ENCODE assay signal across 27 mouse cellular contexts in the genomic region with DNA sequence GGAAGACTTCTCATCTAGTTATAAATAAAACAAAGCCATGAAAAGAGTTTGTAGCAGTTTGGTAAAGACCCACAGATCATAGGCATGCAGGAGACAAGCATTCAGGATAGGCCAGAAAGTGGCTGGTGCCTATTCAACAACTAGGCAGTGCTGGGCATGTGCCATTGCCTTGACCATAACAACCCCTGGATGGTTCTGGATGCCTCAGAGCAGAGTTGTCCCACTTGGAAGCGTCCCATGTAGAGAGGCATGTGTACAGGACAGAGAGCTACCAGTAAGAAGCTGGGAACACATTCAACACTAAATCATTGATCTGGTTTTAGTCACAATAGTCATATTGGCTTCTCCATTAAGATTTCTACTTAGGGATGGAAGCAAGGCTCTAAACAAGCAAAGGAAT.
DNase-seq lines count a peak whose midpoint lies in the region; ATAC-seq lines count a peak whose summit lies in the region.
"Had no signal": no experiment of that assay in that cellular context is flagged by ENCODE, and none has a peak within 500 bp of the region (broad histone marks: within the 10 kb centered on the region; RNA-seq: fewer than 3 reads in every experiment).

No protein-coding gene starts in this region.

- H3K9ac ChIP-seq in liver, embryonic 11.5 days (ENCODE audit: low read depth, low read length): no peak overlapping the region
- H3K9ac ChIP-seq: embryonic facial prominence, embryonic 12.5 days; embryonic facial prominence, embryonic 15.5 days; forebrain, postnatal 0 days; heart, embryonic 12.5 days; heart, embryonic 15.5 days; hindbrain, embryonic 14.5 days had no signal

- 79% methylated on average over 1 of the region's 1 CpGs for WGBS in liver, embryonic 11.5 days

- no peaks in the 10 kb centered on the region for H3K36me3 ChIP-seq in liver, embryonic 11.5 days (ENCODE audit: control insufficient read depth, insufficient read depth, low read length)
- H3K36me3 ChIP-seq: embryonic facial prominence, embryonic 12.5 days; embryonic facial prominence, embryonic 15.5 days; G1E; heart, embryonic 12.5 days; heart, embryonic 15.5 days had no signal

- H3K9me3 ChIP-seq in liver, embryonic 11.5 days (ENCODE audit: control insufficient read depth, low read length): no peaks in the 10 kb centered on the region
- H3K9me3 ChIP-seq: embryonic facial prominence, embryonic 12.5 days; embryonic facial prominence, embryonic 15.5 days; heart, embryonic 12.5 days; heart, embryonic 15.5 days had no signal

- H3K27ac ChIP-seq in liver, embryonic 11.5 days (ENCODE audit: low read depth, low read length): no peak overlapping the region
- H3K27ac ChIP-seq: embryonic facial prominence, embryonic 12.5 days; embryonic facial prominence, embryonic 15.5 days; gastrocnemius, adult 2 months; heart, embryonic 15.5 days; hindbrain, embryonic 14.5 days; hindbrain, postnatal 0 days had no signal

- H3K4me1 ChIP-seq in liver, embryonic 11.5 days (replicated peaks; ENCODE audit: control insufficient read depth, insufficient read depth, low read length): no peaks in the 10 kb centered on the region
- H3K4me1 ChIP-seq: heart, embryonic 12.5 days; heart, embryonic 15.5 days had no signal

- H3K27me3 ChIP-seq in liver, embryonic 11.5 days (replicated peaks; ENCODE audit: control insufficient read depth, insufficient read depth, low read length): no peaks in the 10 kb centered on the region
- H3K27me3 ChIP-seq: embryonic facial prominence, embryonic 12.5 days; embryonic facial prominence, embryonic 15.5 days; heart, embryonic 12.5 days; heart, embryonic 15.5 days; Patski had no signal

- peak; percentile 77 for DNase-seq in adrenal gland, adult 2 months
- no peak for DNase-seq in adrenal gland, postnatal 4 days (ENCODE audit: low spot score in 2 of 2)
- DNase-seq in adrenal gland, adult 8-10 months: peak; percentile 60
- peak; percentile 43 for DNase-seq in adrenal gland, postnatal 25 days
- DNase-seq in cerebellum, adult 11 months: no peak
- DNase-seq in liver, embryonic 11.5 days (ENCODE audit: low spot score): no peak
- DNase-seq in testis, postnatal 14 days (ENCODE audit: low spot score): no peak
- DNase-seq: B cell, adult 2 months; cerebellum, adult 2 months; cerebellum, adult 9-11 months; cerebellum, postnatal 25 days; forebrain, postnatal 0 days; gastrocnemius, adult 2 months; gastrocnemius, postnatal 14 days; heart, postnatal 10 days; heart, postnatal 4 days; kidney, adult 2 months had no signal

- no peak overlapping the region for H3K4me2 ChIP-seq in liver, embryonic 11.5 days
- H3K4me2 ChIP-seq: embryonic facial prominence, embryonic 12.5 days; embryonic facial prominence, embryonic 15.5 days; heart, embryonic 12.5 days; heart, embryonic 15.5 days; hindbrain, embryonic 14.5 days had no signal

- ATAC-seq in liver, embryonic 11.5 days (replicated peaks; ENCODE audit: low FRiP score): no peak
- ATAC-seq: forebrain, embryonic 14.5 days; forebrain, postnatal 0 days; hindbrain, postnatal 0 days; intestine, postnatal 0 days; Patski had no signal

- H3K4me3 ChIP-seq in liver, embryonic 11.5 days (ENCODE audit: low read depth, low read length): no peak overlapping the region
- H3K4me3 ChIP-seq: embryonic facial prominence, embryonic 12.5 days; embryonic facial prominence, embryonic 15.5 days; gastrocnemius, adult 2 months; heart, embryonic 12.5 days; heart, embryonic 15.5 days had no signal

Comparison
In these comparisons a context has a peak if more than half of its experiments do, and no peak if none do; other contexts are left out.
1. DNase-seq: peak in adrenal gland, adult 2 months (single experiment), adrenal gland, adult 8-10 months (single experiment) and adrenal gland, postnatal 25 days (single experiment); none in adrenal gland, postnatal 4 days (0 of 2), cerebellum, adult 11 months (single experiment), liver, embryonic 11.5 days (single experiment) and testis, postnatal 14 days (single experiment).